Mouse (Mus musculus) thymus, adult 2 months (tissue): ENCODE measurements around the gene Trappc5. TPM values are rescaled to one million over a fixed set of nuclear protein-coding genes. Genes with fewer than 3 reads are reported as not detected.

Experiments
- DNase-seq: peaks from one replicate; pipeline ENCODE4 v3.0.0; 2021
- H3K27ac ChIP-seq: fragments of 200-500 bp; 2 replicates; pipeline ENCODE4 v1.5.1; 2012; ENCODE audit warnings: low read length, control low read depth; ENCODE audit not compliant: control insufficient read depth, insufficient read depth
- H3K27me3 ChIP-seq: fragments of 200-500 bp; 2 replicates; pipeline ENCODE4 v1.6.1; 2012; ENCODE audit warnings: mild to moderate bottlenecking, low read length, moderate library complexity, mixed read lengths; ENCODE audit not compliant: control insufficient read depth, insufficient read depth
- H3K36me3 ChIP-seq: fragments of 200-500 bp; 2 replicates; pipeline ENCODE4 v1.6.1; 2012; ENCODE audit warnings: mild to moderate bottlenecking, low read length, moderate library complexity; ENCODE audit not compliant: control insufficient read depth, insufficient read depth
- H3K4me1 ChIP-seq: fragments of 200-500 bp; replicated peaks from 2 replicates; pipeline ENCODE4 v1.6.1; 2012; ENCODE audit warnings: low read length; ENCODE audit not compliant: control insufficient read depth, insufficient read depth
- H3K4me3 ChIP-seq: fragments of 200-500 bp; 2 replicates; pipeline ENCODE4 v1.5.1; 2012; ENCODE audit warnings: mild to moderate bottlenecking, low read length, control low read depth, moderate library complexity; ENCODE audit not compliant: control insufficient read depth, insufficient read depth
- CTCF ChIP-seq: fragments of 200-500 bp; IDR thresholded peaks from 2 replicates; pipeline ENCODE4 v1.5.1; 2012; ENCODE audit warnings: mild to moderate bottlenecking, control low read depth, low read length, moderate library complexity, borderline replicate concordance; ENCODE audit not compliant: control insufficient read depth, poor library complexity, insufficient read depth; ENCODE audit errors: extremely low read depth
- POLR2A ChIP-seq: fragments of 200-500 bp; IDR thresholded peaks from 2 replicates; pipeline ENCODE4 v1.6.1; 2012; ENCODE audit warnings: mild to moderate bottlenecking, low read length, control low read depth, moderate library complexity; ENCODE audit not compliant: control insufficient read depth, poor library complexity, insufficient read depth; ENCODE audit errors: extremely low read depth
- WGBS: fragments of 180-500 bp; shearing (Covaris S2); methylation state at CpG from one replicate; pipeline ENCODE4 v1.1.7; 2018; 5-methylcytosine and 5-hydroxymethylcytosine counted together
- polyA plus RNA-seq: library from polyadenylated mRNA; depleted of rRNA; stranded (reverse); fragments of >200 nt; gene quantifications from 2 replicates; pipeline ENCODE4 v1.2.3, GENCODE M21; 2012

Trappc5 gene
- polyA plus RNA-seq, 1 experiment = 42.3 TPM

- no peaks in the 10 kb centered on the region for H3K27me3 ChIP-seq
- no peak for TF ChIP-seq POLR2A
- TF ChIP-seq CTCF = no peak
- 31% methylated on average over 7 of the region's 7 CpGs for WGBS
- no peak for DNase-seq
- no peaks in the 10 kb centered on the region for H3K36me3 ChIP-seq
- H3K4me3 ChIP-seq = no peak overlapping the region
- H3K4me1 ChIP-seq = peaks cover 3% of the 10 kb centered on the region
- no peak overlapping the region for H3K27ac ChIP-seq
These were observed 19.2 kb upstream of the Trappc5 start for GRCm38 (mm10) chr8:3656725-3657381.

GRCm38 (mm10) chr8:3660889-3661288, 15.2 kb upstream of the Trappc5 start:
- H3K27ac ChIP-seq = no peak overlapping the region
- no peak overlapping the region for H3K4me3 ChIP-seq
- H3K27me3 ChIP-seq = no peaks in the 10 kb centered on the region
- H3K36me3 ChIP-seq = no peaks in the 10 kb centered on the region
- no peak for TF ChIP-seq CTCF
- no peak for TF ChIP-seq POLR2A
- no peak for DNase-seq
- peaks cover 3% of the 10 kb centered on the region for H3K4me1 ChIP-seq
- 41% methylated on average over 8 of the region's 8 CpGs for WGBS

- no peak for TF ChIP-seq POLR2A
- no peak for TF ChIP-seq CTCF
- Histone ChIP-seq H3K27ac (no peak overlapping the region), H3K36me3 (no peaks in the 10 kb centered on the region), H3K4me3 (no peak overlapping the region), H3K4me1 (peaks cover 3% of the 10 kb centered on the region), H3K27me3 (no peaks in the 10 kb centered on the region)
- 46% methylated on average over 5 of the region's 5 CpGs for WGBS
- no peak for DNase-seq
These were observed 11.7 kb upstream of the Trappc5 start for GRCm38 (mm10) chr8:3664405-3664804.

GRCm38 (mm10) chr8:3665507-3665906, 10.6 kb upstream of the Trappc5 start, which contains the start of gene Mcemp1:
Mcemp1 (plus strand) TSS chr8:3665754.
- DNase-seq = no peak
- TF ChIP-seq CTCF (no peak), POLR2A (no peak)
- WGBS = 91% methylated on average over 6 of the region's 6 CpGs
- Histone ChIP-seq H3K4me1 (peaks cover 3% of the 10 kb centered on the region), H3K4me3 (no peak within 1 kb of the TSS), H3K36me3 (no peaks in the 10 kb centered on the region), H3K27ac (no peak within 1 kb of the TSS), H3K27me3 (no peaks in the 10 kb centered on the region)

GRCm38 (mm10) chr8:3670388-3670787, 5.7 kb upstream of the Trappc5 start:
- DNase-seq = no peak
- H3K36me3 ChIP-seq = no peaks in the 10 kb centered on the region
- 38% methylated on average over 2 of the region's 2 CpGs for WGBS
- no peak overlapping the region for H3K27ac ChIP-seq
- H3K4me1 ChIP-seq = peaks cover 5% of the 10 kb centered on the region; the same call in 1 of the 2 replicates
- TF ChIP-seq CTCF = no peak
- no peak for TF ChIP-seq POLR2A
- no peak overlapping the region for H3K4me3 ChIP-seq
- no peaks in the 10 kb centered on the region for H3K27me3 ChIP-seq

- peak; percentile 97 for TF ChIP-seq CTCF
- no peak for TF ChIP-seq POLR2A
- H3K27me3 ChIP-seq = no peaks in the 10 kb centered on the region
- peak; percentile 90 for DNase-seq
- H3K4me1 ChIP-seq = peaks cover 7% of the 10 kb centered on the region; the same call in 1 of the 2 replicates
- H3K27ac ChIP-seq = no peak within 1 kb of the TSS
- no peaks in the 10 kb centered on the region for H3K36me3 ChIP-seq
- H3K4me3 ChIP-seq = peak within 1 kb of the TSS; percentile 42
- WGBS = 2% methylated on average over 23 of the region's 23 CpGs
These were observed 4.1 kb upstream of the Trappc5 start, which contains the start of gene Fcor for GRCm38 (mm10) chr8:3671980-3672491. Fcor (minus strand) TSS chr8:3672362.
